Mouse (Mus musculus): ENCODE data around the gene Slc6a21. TPM values are rescaled to one million over a fixed set of nuclear protein-coding genes. Genes with fewer than 3 reads are reported as not detected.

Gene Slc6a21
- polyA plus RNA-seq, 1 experiment from 2014 or later: not detected

- 4% methylated on average over 14 of the region's 14 CpGs for WGBS
- Histone ChIP-seq H3K4me3 (replicated peaks) (peak overlapping the region; percentile 60), H3K27me3 (peaks cover 29% of the 10 kb centered on the region), H3K4me1 (replicated peaks) (peaks cover 63% of the 10 kb centered on the region), H3K9ac (replicated peaks) (peak overlapping the region; percentile 72), H3K36me3 (no peaks in the 10 kb centered on the region), H3K9me3 (no peaks in the 10 kb centered on the region), H3K4me2 (peak overlapping the region; percentile 94), H3K27ac (peak overlapping the region; percentile 59; the same call in 1 of the 2 replicates)
- ATAC-seq (ENCODE audit: insufficient number of reproducible peaks, insufficient read depth, low FRiP score, low TSS enrichment, low read depth): no peak; the same call in 1 of the 2 replicates
Observed at GRCm38 (mm10) chr7:45338161-45338911, 61.0 kb downstream of the Slc6a21 start.

Other genes starting within 250 kb of the Slc6a21 start
- gene Prr12, start 224.6 kb upstream of the Slc6a21 start, polyA plus RNA-seq (2016; fragmentation: Nextera tagmentation; extraction: Ambion mirVana): 15.0 and 16.2 TPM in 2 replicates
- 60.6 and 69.7 TPM in 2 replicates for gene Nosip, start 215.1 kb upstream of the Slc6a21 start, polyA plus RNA-seq (2016; fragmentation: Nextera tagmentation; extraction: Ambion mirVana)
- gene Prrg2, start 214.8 kb upstream of the Slc6a21 start, polyA plus RNA-seq (2016; fragmentation: Nextera tagmentation; extraction: Ambion mirVana): 21.2 and 21.7 TPM in 2 replicates
- 261 and 271 TPM in 2 replicates for gene Rcn3, start 185.3 kb upstream of the Slc6a21 start, polyA plus RNA-seq (2016; fragmentation: Nextera tagmentation; extraction: Ambion mirVana)
- gene Fcgrt, start 173.7 kb upstream of the Slc6a21 start, polyA plus RNA-seq (2016; fragmentation: Nextera tagmentation; extraction: Ambion mirVana): 12.3 and 13.4 TPM in 2 replicates
- 1,572 and 1,576 TPM in 2 replicates for gene Rps11, start 153.1 kb upstream of the Slc6a21 start, polyA plus RNA-seq (2016; fragmentation: Nextera tagmentation; extraction: Ambion mirVana)
- 1,352 and 1,447 TPM in 2 replicates for gene Rpl13a, start 148.8 kb upstream of the Slc6a21 start, polyA plus RNA-seq (2016; fragmentation: Nextera tagmentation; extraction: Ambion mirVana)
- 0.32 TPM in 1 of 2 replicates, not detected in the other for gene Gm45713, start 141.3 kb upstream of the Slc6a21 start, polyA plus RNA-seq (2016; fragmentation: Nextera tagmentation; extraction: Ambion mirVana)
- 0.71 and 0.83 TPM in 2 replicates for gene Flt3l, start 141.1 kb upstream of the Slc6a21 start, polyA plus RNA-seq (2016; fragmentation: Nextera tagmentation; extraction: Ambion mirVana)
- gene Pih1d1, start 123.2 kb upstream of the Slc6a21 start, polyA plus RNA-seq (2016; fragmentation: Nextera tagmentation; extraction: Ambion mirVana): 91.8 and 93.0 TPM in 2 replicates
- 51.4 and 53.8 TPM in 2 replicates for gene Aldh16a1, start 122.9 kb upstream of the Slc6a21 start, polyA plus RNA-seq (2016; fragmentation: Nextera tagmentation; extraction: Ambion mirVana)
- gene Slc17a7, start 113.6 kb upstream of the Slc6a21 start, polyA plus RNA-seq (2016; fragmentation: Nextera tagmentation; extraction: Ambion mirVana): 0.17 and 0.25 TPM in 2 replicates
- not detected in 2 replicates for gene Gfy, start 97.9 kb upstream of the Slc6a21 start, polyA plus RNA-seq (2016; fragmentation: Nextera tagmentation; extraction: Ambion mirVana)
- gene Pth2, start 96.5 kb upstream of the Slc6a21 start, polyA plus RNA-seq (2016; fragmentation: Nextera tagmentation; extraction: Ambion mirVana): not detected in 2 replicates
- 1.0 and 1.7 TPM in 2 replicates for gene Ccdc155, start 72.6 kb upstream of the Slc6a21 start, polyA plus RNA-seq (2016; fragmentation: Nextera tagmentation; extraction: Ambion mirVana)
- gene Dkkl1, start 65.4 kb upstream of the Slc6a21 start, polyA plus RNA-seq (2016; fragmentation: Nextera tagmentation; extraction: Ambion mirVana): 0.80 and 1.2 TPM in 2 replicates
- 316 and 326 TPM in 2 replicates for gene Tead2, start 61.8 kb upstream of the Slc6a21 start, polyA plus RNA-seq (2016; fragmentation: Nextera tagmentation; extraction: Ambion mirVana)
- 1.6 TPM in 2 replicates for gene Cd37, start 38.4 kb upstream of the Slc6a21 start, polyA plus RNA-seq (2016; fragmentation: Nextera tagmentation; extraction: Ambion mirVana)
- 0.18 and 0.42 TPM in 2 replicates for gene Slc6a16, start 36.4 kb upstream of the Slc6a21 start, polyA plus RNA-seq (2016; fragmentation: Nextera tagmentation; extraction: Ambion mirVana)
- 14.0 and 16.1 TPM in 2 replicates for gene Trpm4, start 56.3 kb downstream of the Slc6a21 start, polyA plus RNA-seq (2016; fragmentation: Nextera tagmentation; extraction: Ambion mirVana)
- gene Hrc, start 57.8 kb downstream of the Slc6a21 start, polyA plus RNA-seq (2016; fragmentation: Nextera tagmentation; extraction: Ambion mirVana): 1.8 and 1.9 TPM in 2 replicates
- gene Ppfia3, start 89.5 kb downstream of the Slc6a21 start, polyA plus RNA-seq (2016; fragmentation: Nextera tagmentation; extraction: Ambion mirVana): 6.4 and 8.4 TPM in 2 replicates
- 1.4 and 1.8 TPM in 2 replicates for gene Lin7b, start 93.1 kb downstream of the Slc6a21 start, polyA plus RNA-seq (2016; fragmentation: Nextera tagmentation; extraction: Ambion mirVana)
- 341 and 347 TPM in 2 replicates for gene Snrnp70, start 118.2 kb downstream of the Slc6a21 start, polyA plus RNA-seq (2016; fragmentation: Nextera tagmentation; extraction: Ambion mirVana)
- gene Kcna7, start 128.1 kb downstream of the Slc6a21 start, polyA plus RNA-seq (2016; fragmentation: Nextera tagmentation; extraction: Ambion mirVana): 0.13 and 0.18 TPM in 2 replicates
- gene Ntf5, start 136.2 kb downstream of the Slc6a21 start, polyA plus RNA-seq (2016; fragmentation: Nextera tagmentation; extraction: Ambion mirVana): 3.9 and 5.6 TPM in 2 replicates
- gene Lhb, start 143.3 kb downstream of the Slc6a21 start, polyA plus RNA-seq (2016; fragmentation: Nextera tagmentation; extraction: Ambion mirVana): 0.33 TPM in 1 of 2 replicates, not detected in the other
- 45.2 and 46.2 TPM in 2 replicates for gene Gys1, start 157.3 kb downstream of the Slc6a21 start, polyA plus RNA-seq (2016; fragmentation: Nextera tagmentation; extraction: Ambion mirVana)
- 155 and 156 TPM in 2 replicates for gene Ruvbl2, start 160.6 kb downstream of the Slc6a21 start, polyA plus RNA-seq (2016; fragmentation: Nextera tagmentation; extraction: Ambion mirVana)
- 4,887 and 4,953 TPM in 2 replicates for gene Ftl1, start 182.4 kb downstream of the Slc6a21 start, polyA plus RNA-seq (2016; fragmentation: Nextera tagmentation; extraction: Ambion mirVana)
- 224 and 230 TPM in 2 replicates for gene Bax, start 189.4 kb downstream of the Slc6a21 start, polyA plus RNA-seq (2016; fragmentation: Nextera tagmentation; extraction: Ambion mirVana)
- gene Tulp2, start 204.4 kb downstream of the Slc6a21 start, polyA plus RNA-seq (2016; fragmentation: Nextera tagmentation; extraction: Ambion mirVana): 1.4 TPM in 2 replicates
- gene Gm45808, start 209.3 kb downstream of the Slc6a21 start, polyA plus RNA-seq (2016; fragmentation: Nextera tagmentation; extraction: Ambion mirVana): not detected in 2 replicates
- 3.2 and 3.3 TPM in 2 replicates for gene Dhdh, start 211.3 kb downstream of the Slc6a21 start, polyA plus RNA-seq (2016; fragmentation: Nextera tagmentation; extraction: Ambion mirVana)
- 149 and 160 TPM in 2 replicates for gene Nucb1, start 232.9 kb downstream of the Slc6a21 start, polyA plus RNA-seq (2016; fragmentation: Nextera tagmentation; extraction: Ambion mirVana)
- gene Ppp1r15a, start 248.8 kb downstream of the Slc6a21 start, polyA plus RNA-seq (2016; fragmentation: Nextera tagmentation; extraction: Ambion mirVana): 26.0 and 27.1 TPM in 2 replicates
- 1.4 TPM in 2 replicates for gene Plekha4, start 248.8 kb downstream of the Slc6a21 start, polyA plus RNA-seq (2016; fragmentation: Nextera tagmentation; extraction: Ambion mirVana)

Measured in limb, embryonic 12.5 days (tissue).